Mouse (Mus musculus): ENCODE results near the gene Poc1b.

DNA sequence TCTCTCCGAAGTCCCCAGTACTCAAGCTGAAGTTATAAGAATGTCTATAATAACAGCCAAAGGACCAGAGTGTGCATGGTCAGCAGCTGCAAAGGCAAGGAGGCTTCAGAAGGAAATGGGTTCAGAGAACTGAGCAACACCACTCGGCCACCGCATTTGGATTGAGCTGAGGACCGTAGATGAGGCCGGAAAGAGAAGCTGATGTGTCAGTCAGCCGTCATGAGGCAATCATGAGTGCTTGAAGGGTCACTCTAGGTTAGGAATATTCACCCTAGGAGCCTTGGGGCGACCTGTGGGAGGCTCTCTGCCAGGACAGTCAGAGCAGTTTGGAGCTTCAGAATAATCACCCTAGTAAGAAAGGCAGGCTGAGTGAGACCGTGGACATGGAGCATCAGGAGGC is 74.7 kb downstream of the Poc1b start:
- no peak for TF ChIP-seq CTCF (IDR thresholded peaks at IDR 0.05; ENCODE audit: control insufficient read depth, insufficient read depth, insufficient read length)
- TF ChIP-seq USF1 (IDR thresholded peaks at IDR 0.05; ENCODE audit: low read depth): no peak
- no peak for TF ChIP-seq MAX (IDR thresholded peaks at IDR 0.05)
- no peak for TF ChIP-seq CEBPB (IDR thresholded peaks at IDR 0.05; ENCODE audit: low read depth)
- TF ChIP-seq MYOD1 (IDR thresholded peaks at IDR 0.05; ENCODE audit: control insufficient read depth, insufficient read length, low read depth): no peak

Data from C2C12 (cell line).